Mouse (Mus musculus) stomach, embryonic 14.5 days (tissue): ENCODE measurements around the gene Myrf. TPM values are rescaled to one million over a fixed set of nuclear protein-coding genes. Genes with fewer than 3 reads are reported as not detected.

Source experiments
- ATAC-seq: fragments of 200-750 bp; cut with Nextera tagmentation; 2 replicates; pipeline ENCODE4 v1.8.0; 2017; ENCODE audit warnings: low read depth, moderate TSS enrichment; ENCODE audit not compliant: insufficient number of reproducible peaks, insufficient read depth, low FRiP score
- H3K27ac ChIP-seq: fragments of 300-500 bp; sonication (generic); 2 replicates; pipeline ENCODE4 v1.5.1; 2014; ENCODE audit warnings: mild to moderate bottlenecking, low read length, moderate library complexity, mixed read lengths
- H3K27me3 ChIP-seq: fragments of 300-500 bp; sonication (generic); 2 replicates; pipeline ENCODE4 v1.6.1; 2014; ENCODE audit warnings: low read length, control low read depth, mixed read lengths; ENCODE audit not compliant: control insufficient read depth, insufficient read depth
- H3K36me3 ChIP-seq: fragments of 300-500 bp; sonication (generic); 2 replicates; pipeline ENCODE4 v1.6.1; 2014; ENCODE audit warnings: mild to moderate bottlenecking, control low read depth, low read length, moderate library complexity, mixed read lengths; ENCODE audit not compliant: control insufficient read depth, insufficient read depth
- H3K4me1 ChIP-seq: fragments of 300-500 bp; sonication (generic); 2 replicates; pipeline ENCODE4 v1.6.1; 2014; ENCODE audit warnings: low read length, control low read depth, mixed read lengths; ENCODE audit not compliant: control insufficient read depth, insufficient read depth
- H3K4me2 ChIP-seq: fragments of 300-500 bp; sonication (generic); replicated peaks from 2 replicates; pipeline ENCODE4 v1.6.1; 2014; ENCODE audit warnings: low read depth, low read length, control low read depth
- H3K4me3 ChIP-seq: fragments of 300-500 bp; sonication (generic); 2 replicates; pipeline ENCODE4 v1.5.1; 2014; ENCODE audit warnings: low read depth, low read length, control low read depth
- H3K9ac ChIP-seq: fragments of 300-500 bp; sonication (generic); replicated peaks from 2 replicates; pipeline ENCODE4 v1.6.1; 2014; ENCODE audit warnings: low read depth, mild to moderate bottlenecking, control low read depth, low read length, moderate library complexity, mixed read lengths
- H3K9me3 ChIP-seq: fragments of 300-500 bp; sonication (generic); 2 replicates; pipeline ENCODE4 v1.6.1; 2016; ENCODE audit warnings: low read depth, low read length, control low read depth; ENCODE audit not compliant: control insufficient read depth
- WGBS: fragments of 180-500 bp; shearing (Covaris S2); extraction: QIAGEN DNeasy Blood & Tissue Kit; methylation state at CpG from one replicate; pipeline ENCODE4 v1.1.7; 2014; 5-methylcytosine and 5-hydroxymethylcytosine counted together
- polyA plus RNA-seq: library from polyadenylated mRNA; unstranded; fragments of >200 nt; fragmentation: Nextera tagmentation; extraction: Ambion mirVana; gene quantifications from 2 replicates; pipeline ENCODE4 v1.2.1, GENCODE M21; 2014

The Myrf gene
- polyA plus RNA-seq, 1 experiment from 2014 or later: 28.4 TPM

- H3K27me3 ChIP-seq: no peaks in the 10 kb centered on the region
Observed at GRCm38 (mm10) chr19:10185876-10186275, 54.7 kb downstream of the Myrf start.

GRCm38 (mm10) chr19:10184096-10184495, 56.5 kb downstream of the Myrf start:
- peaks cover 7% of the 10 kb centered on the region for H3K4me1 ChIP-seq
- H3K27me3 ChIP-seq: no peaks in the 10 kb centered on the region
- no peaks in the 10 kb centered on the region for H3K9me3 ChIP-seq
- H3K4me2 ChIP-seq: peak overlapping the region; percentile 51
- ATAC-seq: peak; percentile 51
- peak overlapping the region; percentile 94 for H3K27ac ChIP-seq
- peak overlapping the region; percentile 89 for H3K9ac ChIP-seq
- peaks cover 37% of the 10 kb centered on the region for H3K36me3 ChIP-seq
- peak overlapping the region; percentile 97 for H3K4me3 ChIP-seq
- WGBS: 7% methylated on average over 12 of the region's 12 CpGs

More at GRCm38 (mm10) chr19:10185876-10186275, 54.7 kb downstream of the Myrf start:
- H3K9ac ChIP-seq: no peak overlapping the region
- no peak overlapping the region for H3K4me3 ChIP-seq
- ATAC-seq: no peak
- 93% methylated on average over 3 of the region's 3 CpGs for WGBS
- H3K4me2 ChIP-seq: no peak overlapping the region
- no peak overlapping the region for H3K27ac ChIP-seq
- peaks cover 51% of the 10 kb centered on the region for H3K36me3 ChIP-seq
- H3K9me3 ChIP-seq: no peaks in the 10 kb centered on the region
- H3K4me1 ChIP-seq: peaks cover 7% of the 10 kb centered on the region

GRCm38 (mm10) chr19:10183299-10183983, 57.1 kb downstream of the Myrf start:
- Histone ChIP-seq H3K4me1 (peaks cover 7% of the 10 kb centered on the region), H3K9me3 (no peaks in the 10 kb centered on the region), H3K4me3 (peak overlapping the region; percentile 97), H3K9ac (peak overlapping the region; percentile 89), H3K27ac (peak overlapping the region; percentile 94), H3K36me3 (peaks cover 30% of the 10 kb centered on the region), H3K27me3 (no peaks in the 10 kb centered on the region), H3K4me2 (peak overlapping the region; percentile 51)
- peak; percentile 39 for ATAC-seq
- 1% methylated on average over 35 of the region's 35 CpGs for WGBS

- Histone ChIP-seq H3K4me1 (peaks cover 7% of the 10 kb centered on the region), H3K36me3 (peaks cover 26% of the 10 kb centered on the region), H3K27me3 (no peaks in the 10 kb centered on the region), H3K9me3 (no peaks in the 10 kb centered on the region), H3K27ac (peak within 1 kb of the TSS; percentile 94), H3K9ac (peak within 1 kb of the TSS; percentile 89), H3K4me3 (peak within 1 kb of the TSS; percentile 97), H3K4me2 (peak within 1 kb of the TSS; percentile 51)
- peak; percentile 96 for ATAC-seq
- WGBS: under 1% methylated on average over 70 of the region's 70 CpGs
Observed at GRCm38 (mm10) chr19:10182670-10183298, 57.8 kb downstream of the Myrf start, which contains the start of gene Fads1. Fads1 (plus strand) TSS chr19:10182888.

GRCm38 (mm10) chr19:10182142-10182541, 58.4 kb downstream of the Myrf start:
- Histone ChIP-seq H3K27me3 (no peaks in the 10 kb centered on the region), H3K36me3 (peaks cover 21% of the 10 kb centered on the region), H3K4me3 (peak overlapping the region; percentile 97), H3K9me3 (no peaks in the 10 kb centered on the region), H3K27ac (peak overlapping the region; percentile 44; the same call in 1 of the 2 replicates), H3K4me1 (peaks cover 7% of the 10 kb centered on the region), H3K4me2 (peak overlapping the region; percentile 51), H3K9ac (no peak overlapping the region)
- no peak for ATAC-seq
- 33% methylated on average over 7 of the region's 7 CpGs for WGBS

GRCm38 (mm10) chr19:10181225-10181624, 59.3 kb downstream of the Myrf start:
- H3K4me1 ChIP-seq: peaks cover 7% of the 10 kb centered on the region
- ATAC-seq: no peak

GRCm38 (mm10) chr19:10176941-10177372, 63.6 kb downstream of the Myrf start:
- Histone ChIP-seq H3K4me1 (no peaks in the 10 kb centered on the region), H3K4me3 (no peak overlapping the region), H3K4me2 (no peak overlapping the region), H3K27ac (no peak overlapping the region), H3K9ac (no peak overlapping the region), H3K9me3 (no peaks in the 10 kb centered on the region), H3K27me3 (no peaks in the 10 kb centered on the region), H3K36me3 (no peaks in the 10 kb centered on the region)
- no peak for ATAC-seq
- WGBS: 49% methylated on average over 7 of the region's 7 CpGs

More at GRCm38 (mm10) chr19:10181225-10181624, 59.3 kb downstream of the Myrf start:
- Histone ChIP-seq H3K4me2 (no peak overlapping the region), H3K27ac (no peak overlapping the region), H3K9ac (no peak overlapping the region), H3K36me3 (peaks cover 12% of the 10 kb centered on the region), H3K27me3 (no peaks in the 10 kb centered on the region), H3K4me3 (no peak overlapping the region), H3K9me3 (no peaks in the 10 kb centered on the region)
- WGBS: 91% methylated on average over 7 of the region's 7 CpGs

- Histone ChIP-seq H3K4me1 (no peaks in the 10 kb centered on the region), H3K9ac (no peak overlapping the region), H3K4me3 (no peak overlapping the region), H3K27ac (no peak overlapping the region), H3K9me3 (no peaks in the 10 kb centered on the region), H3K36me3 (no peaks in the 10 kb centered on the region), H3K4me2 (no peak overlapping the region), H3K27me3 (no peaks in the 10 kb centered on the region)
- no peak for ATAC-seq
- WGBS: 65% methylated on average over 1 of the region's 1 CpGs
Observed at GRCm38 (mm10) chr19:10176477-10176876, 64.1 kb downstream of the Myrf start.
